8 mouse cellular contexts compared by ENCODE assay signal in the genomic region with DNA sequence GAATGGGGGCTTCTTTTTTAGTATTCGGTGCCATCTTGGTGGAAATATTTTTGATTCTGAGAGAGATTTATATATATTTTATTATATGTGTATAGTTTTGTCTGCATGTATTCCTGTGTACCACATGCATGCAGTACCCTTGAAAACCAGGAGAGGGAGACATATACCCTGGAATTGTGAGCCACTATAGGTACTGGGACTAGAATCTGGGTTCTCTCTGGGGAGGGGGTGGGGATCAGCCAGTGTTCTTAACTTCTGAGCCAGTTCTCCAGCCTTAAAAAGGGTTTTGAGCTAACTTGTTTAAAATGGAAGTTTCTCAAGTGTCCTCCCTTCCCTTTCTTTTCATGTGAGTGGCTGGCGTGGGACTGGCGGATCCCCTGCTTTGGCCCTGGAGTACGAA. TPM values are rescaled to one million over a fixed set of nuclear protein-coding genes. Genes with fewer than 3 reads are reported as not detected.
A peak's percentile ranks its signal among the peaks of the same experiment; 100 is the strongest.
DNase-seq lines count a peak whose midpoint lies in the region; ATAC-seq lines count a peak whose summit lies in the region.

No protein-coding gene starts in this region.

- no peak overlapping the region for H3K4me2 ChIP-seq in midbrain, embryonic 11.5 days
- H3K4me2 ChIP-seq in midbrain, embryonic 15.5 days: no peak overlapping the region
- H3K4me2 ChIP-seq in hindbrain, embryonic 16.5 days (ENCODE audit: low read length): no peak overlapping the region

- H3K27me3 ChIP-seq in midbrain, embryonic 11.5 days (ENCODE audit: control insufficient read depth, insufficient read depth, low read length): no peaks in the 10 kb centered on the region
- no peaks in the 10 kb centered on the region for H3K27me3 ChIP-seq in midbrain, embryonic 15.5 days (replicated peaks)
- no peaks in the 10 kb centered on the region for H3K27me3 ChIP-seq in hindbrain, embryonic 16.5 days (replicated peaks; ENCODE audit: control insufficient read depth, insufficient read depth, low read length)

- H3K4me3 ChIP-seq in midbrain, embryonic 11.5 days (ENCODE audit: low read depth, low read length): no peak overlapping the region
- no peak overlapping the region for H3K4me3 ChIP-seq in midbrain, embryonic 15.5 days
- H3K4me3 ChIP-seq in hindbrain, embryonic 16.5 days (ENCODE audit: low read length): no peak overlapping the region

- H3K9me3 ChIP-seq in midbrain, embryonic 11.5 days (ENCODE audit: control insufficient read depth, low read length): no peaks in the 10 kb centered on the region
- no peaks in the 10 kb centered on the region for H3K9me3 ChIP-seq in midbrain, embryonic 15.5 days
- H3K9me3 ChIP-seq in hindbrain, embryonic 16.5 days (ENCODE audit: control insufficient read depth, low read length): no peaks in the 10 kb centered on the region

- 69% methylated on average over 4 of the region's 4 CpGs for WGBS in midbrain, embryonic 11.5 days
- 60% methylated on average over 4 of the region's 4 CpGs for WGBS in midbrain, embryonic 15.5 days
- WGBS in hindbrain, embryonic 16.5 days: 69% methylated on average over 4 of the region's 4 CpGs

- no peaks in the 10 kb centered on the region for H3K36me3 ChIP-seq in midbrain, embryonic 11.5 days (ENCODE audit: control insufficient read depth, insufficient read depth, low read length)
- H3K36me3 ChIP-seq in midbrain, embryonic 15.5 days (replicated peaks): no peaks in the 10 kb centered on the region
- no peaks in the 10 kb centered on the region for H3K36me3 ChIP-seq in hindbrain, embryonic 16.5 days (ENCODE audit: control insufficient read depth, insufficient read depth, low read length)

- no peak overlapping the region for H3K9ac ChIP-seq in midbrain, embryonic 11.5 days (ENCODE audit: low read length)
- H3K9ac ChIP-seq in midbrain, embryonic 15.5 days: no peak overlapping the region
- H3K9ac ChIP-seq in hindbrain, embryonic 16.5 days (ENCODE audit: low read depth, low read length): no peak overlapping the region

- no peak overlapping the region for H3K27ac ChIP-seq in midbrain, embryonic 11.5 days (ENCODE audit: low read depth, low read length)
- H3K27ac ChIP-seq in midbrain, embryonic 15.5 days: no peak overlapping the region
- no peak overlapping the region for H3K27ac ChIP-seq in hindbrain, embryonic 16.5 days (ENCODE audit: low read depth, low read length)

- intact Hi-C loops in left cerebral cortex, postnatal 14 days (cut with DNase I): no loop called here

- H3K4me1 ChIP-seq in midbrain, embryonic 11.5 days (ENCODE audit: control insufficient read depth, insufficient read depth, low read length): no peaks in the 10 kb centered on the region
- H3K4me1 ChIP-seq in midbrain, embryonic 15.5 days: no peaks in the 10 kb centered on the region
- H3K4me1 ChIP-seq in hindbrain, embryonic 16.5 days (ENCODE audit: control insufficient read depth, insufficient read depth, low read depth, low read length): no peaks in the 10 kb centered on the region

- peak; percentile 55; the same call in 1 of the 2 replicates for ATAC-seq in midbrain, embryonic 11.5 days (ENCODE audit: low FRiP score)
- no peak for ATAC-seq in midbrain, embryonic 15.5 days (replicated peaks)
- ATAC-seq in common myeloid progenitor, adult 5-6 weeks (replicated peaks; ENCODE audit: low read depth, poor library complexity, severe bottlenecking): peak; percentile 85
- ATAC-seq in hindbrain, embryonic 16.5 days: peak; percentile 56; the same call in 1 of the 2 replicates
- peak; percentile 59; the same call in 1 of the 2 replicates for ATAC-seq in monocyte, adult 5-6 weeks (replicated peaks; ENCODE audit: insufficient number of reproducible peaks, low FRiP score, low TSS enrichment, poor library complexity, severe bottlenecking)

- peak; percentile 94 for DNase-seq in midbrain, embryonic 11.5 days (ENCODE audit: low spot score, missing footprints)
- DNase-seq in NIH3T3 (ENCODE audit: low read depth): peak; percentile 87
- peak; percentile 83 to 93 for DNase-seq in left cerebral cortex, postnatal 14 days (ENCODE audit: low spot score in 2 of 2)
- no peak for DNase-seq in ovary, postnatal 10 days (ENCODE audit: low spot score)

RNA-seq across cellular contexts. Expression of gene Itgal, which starts 12.8 kb away (rescaled TPM):
- polyA plus RNA-seq in midbrain, embryonic 11.5 days (2014; fragmentation: Nextera tagmentation; extraction: Ambion mirVana): 0.63 and 0.69 TPM in 2 replicates
- 0.19 and 0.37 TPM in 2 replicates for polyA plus RNA-seq in midbrain, embryonic 15.5 days (2015; fragmentation: Nextera tagmentation; extraction: Ambion mirVana)
- 26.1 and 31.6 TPM in 2 replicates for total RNA-seq in common myeloid progenitor, adult 5-6 weeks (2017)
- 0.26 and 0.44 TPM in 2 replicates for polyA plus RNA-seq in hindbrain, embryonic 16.5 days (2015; fragmentation: Nextera tagmentation; extraction: Ambion mirVana)
- under 1 TPM; 0.59 to 0.72 TPM for total RNA-seq in left cerebral cortex, postnatal 14 days (2021)
- 218 to 515 TPM (median 322 TPM) in 3 replicates for total RNA-seq in monocyte, adult 5-6 weeks (2017)

RNA-seq across cellular contexts. Expression of gene Sephs2, which starts 35.0 kb away (rescaled TPM):
- 79.0 and 84.5 TPM in 2 replicates for polyA plus RNA-seq in midbrain, embryonic 11.5 days (2014; fragmentation: Nextera tagmentation; extraction: Ambion mirVana)
- polyA plus RNA-seq in midbrain, embryonic 15.5 days (2015; fragmentation: Nextera tagmentation; extraction: Ambion mirVana): 59.9 and 62.3 TPM in 2 replicates
- 99.1 and 102 TPM in 2 replicates for total RNA-seq in common myeloid progenitor, adult 5-6 weeks (2017)
- 54.2 and 58.9 TPM in 2 replicates for polyA plus RNA-seq in hindbrain, embryonic 16.5 days (2015; fragmentation: Nextera tagmentation; extraction: Ambion mirVana)
- total RNA-seq in left cerebral cortex, postnatal 14 days (2021): 10 to 100 TPM; 45.9 to 50.3 TPM
- 139 to 200 TPM (median 191 TPM) in 3 replicates for total RNA-seq in monocyte, adult 5-6 weeks (2017)

RNA-seq across cellular contexts. Expression of gene Zfp768, which starts 36.5 kb away (rescaled TPM):
- polyA plus RNA-seq in midbrain, embryonic 11.5 days (2014; fragmentation: Nextera tagmentation; extraction: Ambion mirVana): 5.8 and 7.5 TPM in 2 replicates
- 19.1 and 19.2 TPM in 2 replicates for polyA plus RNA-seq in midbrain, embryonic 15.5 days (2015; fragmentation: Nextera tagmentation; extraction: Ambion mirVana)
- 5.1 and 6.8 TPM in 2 replicates for total RNA-seq in common myeloid progenitor, adult 5-6 weeks (2017)
- polyA plus RNA-seq in hindbrain, embryonic 16.5 days (2015; fragmentation: Nextera tagmentation; extraction: Ambion mirVana): 16.3 and 17.4 TPM in 2 replicates
- total RNA-seq in left cerebral cortex, postnatal 14 days (2021): 10 to 100 TPM; 10.9 to 13.0 TPM
- 1.8 to 3.4 TPM (median 2.9 TPM) in 3 replicates for total RNA-seq in monocyte, adult 5-6 weeks (2017)

RNA-seq across cellular contexts. Expression of gene Dctpp1, which starts 48.4 kb away (rescaled TPM):
- polyA plus RNA-seq in midbrain, embryonic 11.5 days (2014; fragmentation: Nextera tagmentation; extraction: Ambion mirVana): 235 and 254 TPM in 2 replicates
- 114 and 118 TPM in 2 replicates for polyA plus RNA-seq in midbrain, embryonic 15.5 days (2015; fragmentation: Nextera tagmentation; extraction: Ambion mirVana)
- 85.1 and 88.3 TPM in 2 replicates for total RNA-seq in common myeloid progenitor, adult 5-6 weeks (2017)
- polyA plus RNA-seq in hindbrain, embryonic 16.5 days (2015; fragmentation: Nextera tagmentation; extraction: Ambion mirVana): 118 and 122 TPM in 2 replicates
- 10 to 100 TPM; 32.1 to 38.3 TPM for total RNA-seq in left cerebral cortex, postnatal 14 days (2021)
- 9.6 to 13.3 TPM (median 9.9 TPM) in 3 replicates for total RNA-seq in monocyte, adult 5-6 weeks (2017)

Comparison
In these comparisons a context has a peak if more than half of its experiments do, and no peak if none do; other contexts are left out.
1. RNA of gene Itgal, which starts 12.8 kb away (total RNA-seq): 218 to 515 TPM in monocyte, adult 5-6 weeks and 26.1 to 31.6 TPM in common myeloid progenitor, adult 5-6 weeks; 0.59 to 0.72 TPM in left cerebral cortex, postnatal 14 days; every median in the first group is over 10 times any median in the second.